Mouse (Mus musculus): ENCODE data around the gene Nid1. TPM values are rescaled to one million over a fixed set of nuclear protein-coding genes. Genes with fewer than 3 reads are reported as not detected.
A peak's percentile ranks its signal among the peaks of the same experiment; 100 is the strongest.

Nid1 gene
- polyA plus RNA-seq, 2 experiments = 104 to 143 TPM

- WGBS = 49% methylated on average over 17 of the region's 17 CpGs
- DNase-seq (ENCODE audit: low spot score) = peak; percentile 61
- no peaks in the 10 kb centered on the region for H3K27me3 ChIP-seq (ENCODE audit: control insufficient read depth, insufficient read depth, low read length)
- no peak overlapping the region for H3K4me3 ChIP-seq (replicated peaks; ENCODE audit: low read length)
- no peak overlapping the region for H3K4me2 ChIP-seq (replicated peaks; ENCODE audit: low read depth, low read length, severe bottlenecking)
- H3K9me3 ChIP-seq (ENCODE audit: control insufficient read depth, low read length) = no peaks in the 10 kb centered on the region
- H3K9ac ChIP-seq (ENCODE audit: low read depth, low read length, severe bottlenecking) = no peak overlapping the region
- no peaks in the 10 kb centered on the region for H3K4me1 ChIP-seq (ENCODE audit: control insufficient read depth, insufficient read depth, low read length)
- peak; percentile 54; the same call in 1 of the 2 replicates for ATAC-seq (ENCODE audit: low FRiP score, low read depth)
- H3K27ac ChIP-seq (replicated peaks; ENCODE audit: low read depth, low read length) = no peak overlapping the region
- no peaks in the 10 kb centered on the region for H3K36me3 ChIP-seq (ENCODE audit: control insufficient read depth, insufficient read depth, low read length)
- no peak for TF ChIP-seq POLR2A (IDR thresholded peaks at IDR 0.05; ENCODE audit: borderline replicate concordance, extremely low read depth, insufficient read depth, insufficient read length)
Observed at GRCm38 (mm10) chr13:13516376-13517225, 79.2 kb downstream of the Nid1 start.

- no peak overlapping the region for H3K4me2 ChIP-seq (replicated peaks; ENCODE audit: low read depth, low read length, severe bottlenecking)
- H3K9me3 ChIP-seq (ENCODE audit: control insufficient read depth, low read length) = no peaks in the 10 kb centered on the region
- WGBS = 74% methylated on average over 7 of the region's 7 CpGs
- H3K4me1 ChIP-seq (ENCODE audit: control insufficient read depth, insufficient read depth, low read length) = no peaks in the 10 kb centered on the region
- H3K36me3 ChIP-seq (ENCODE audit: control insufficient read depth, insufficient read depth, low read length) = no peaks in the 10 kb centered on the region
- H3K9ac ChIP-seq (ENCODE audit: low read depth, low read length, severe bottlenecking) = no peak overlapping the region
- no peak overlapping the region for H3K27ac ChIP-seq (replicated peaks; ENCODE audit: low read depth, low read length)
- TF ChIP-seq POLR2A (IDR thresholded peaks at IDR 0.05; ENCODE audit: borderline replicate concordance, extremely low read depth, insufficient read depth, insufficient read length) = no peak
- no peak overlapping the region for H3K4me3 ChIP-seq (replicated peaks; ENCODE audit: low read length)
- no peak for DNase-seq (ENCODE audit: low spot score)
- no peak for ATAC-seq (ENCODE audit: low FRiP score, low read depth)
- H3K27me3 ChIP-seq (ENCODE audit: control insufficient read depth, insufficient read depth, low read length) = no peaks in the 10 kb centered on the region
Observed at GRCm38 (mm10) chr13:13518114-13518513, 80.8 kb downstream of the Nid1 start.

- ATAC-seq (ENCODE audit: low FRiP score, low read depth) (no peak), DNase-seq (ENCODE audit: low spot score) (no peak)
- Histone ChIP-seq H3K9me3 (ENCODE audit: control insufficient read depth, low read length) (no peaks in the 10 kb centered on the region), H3K4me3 (replicated peaks; ENCODE audit: low read length) (no peak overlapping the region), H3K4me2 (replicated peaks; ENCODE audit: low read depth, low read length, severe bottlenecking) (no peak overlapping the region), H3K9ac (ENCODE audit: low read depth, low read length, severe bottlenecking) (no peak overlapping the region), H3K27ac (replicated peaks; ENCODE audit: low read depth, low read length) (no peak overlapping the region), H3K36me3 (ENCODE audit: control insufficient read depth, insufficient read depth, low read length) (no peaks in the 10 kb centered on the region), H3K27me3 (ENCODE audit: control insufficient read depth, insufficient read depth, low read length) (no peaks in the 10 kb centered on the region), H3K4me1 (ENCODE audit: control insufficient read depth, insufficient read depth, low read length) (0 out of 2 replicates have a peak, but pooled peaks cover 2% of the 10 kb centered on the region)
- TF ChIP-seq POLR2A (IDR thresholded peaks at IDR 0.05; ENCODE audit: borderline replicate concordance, extremely low read depth, insufficient read depth, insufficient read length) = no peak
- 91% methylated on average over 5 of the region's 5 CpGs for WGBS
Observed at GRCm38 (mm10) chr13:13520436-13520835, 83.1 kb downstream of the Nid1 start.

DNA sequence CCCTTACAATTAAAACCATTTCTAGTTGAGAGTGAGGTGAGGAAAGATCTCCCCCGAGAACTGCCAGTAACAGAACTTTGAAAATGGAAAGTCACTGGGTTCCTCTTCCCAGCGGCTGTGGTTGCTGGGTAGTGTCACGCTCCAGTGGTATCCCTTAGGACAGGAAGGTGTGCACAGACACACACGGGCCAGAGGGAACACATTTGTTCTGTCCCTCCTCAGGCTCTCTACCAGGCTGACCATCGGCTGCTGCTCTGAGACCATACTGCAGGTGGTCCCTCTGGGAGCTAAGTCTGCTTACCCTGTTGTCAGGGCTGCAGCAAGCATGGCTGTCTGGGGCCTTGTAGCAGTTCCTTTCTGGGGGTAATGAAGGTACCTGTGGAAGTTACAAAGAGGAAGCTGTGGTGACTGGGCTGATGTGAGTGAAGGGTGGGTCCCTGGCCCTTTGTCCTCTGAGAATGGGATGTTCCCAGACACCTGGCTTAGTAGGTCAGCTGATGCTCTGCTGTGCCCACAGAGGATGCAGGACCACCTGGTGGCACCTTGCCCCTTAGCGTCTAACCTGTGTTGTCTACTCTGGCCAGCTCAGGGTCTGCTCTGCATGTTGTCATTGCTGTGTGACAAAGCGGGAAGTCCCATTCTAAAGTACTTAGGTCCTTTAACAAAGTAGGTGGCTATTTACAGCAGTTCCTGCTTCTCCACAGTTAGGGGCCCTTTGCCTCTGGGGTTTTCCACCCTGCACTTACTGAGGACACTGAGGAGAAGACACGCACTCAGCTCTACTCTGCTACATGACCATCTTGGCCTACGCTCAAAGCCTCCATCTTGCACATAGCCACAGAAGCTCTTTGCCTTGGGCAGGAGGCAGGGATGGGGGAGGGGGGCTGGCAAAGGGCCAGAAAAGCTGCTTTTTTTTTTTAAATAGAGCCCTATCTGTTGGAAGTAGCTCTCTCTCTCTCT lies 86.6 kb downstream of the Nid1 start:
- 81% methylated on average over 9 of the region's 9 CpGs for WGBS
- no peaks in the 10 kb centered on the region for H3K27me3 ChIP-seq (ENCODE audit: control insufficient read depth, insufficient read depth, low read length)
- ATAC-seq (ENCODE audit: low FRiP score, low read depth) (no peak), DNase-seq (ENCODE audit: low spot score) (no peak)
- no peaks in the 10 kb centered on the region for H3K9me3 ChIP-seq (ENCODE audit: control insufficient read depth, low read length)
- H3K4me2 ChIP-seq (replicated peaks; ENCODE audit: low read depth, low read length, severe bottlenecking) = no peak overlapping the region
- no peak overlapping the region for H3K27ac ChIP-seq (replicated peaks; ENCODE audit: low read depth, low read length)
- 0 out of 2 replicates have a peak, but pooled peaks cover 2% of the 10 kb centered on the region for H3K4me1 ChIP-seq (ENCODE audit: control insufficient read depth, insufficient read depth, low read length)
- H3K9ac ChIP-seq (ENCODE audit: low read depth, low read length, severe bottlenecking) = no peak overlapping the region
- H3K4me3 ChIP-seq (replicated peaks; ENCODE audit: low read length) = no peak overlapping the region
- H3K36me3 ChIP-seq (ENCODE audit: control insufficient read depth, insufficient read depth, low read length) = no peaks in the 10 kb centered on the region
- TF ChIP-seq POLR2A (IDR thresholded peaks at IDR 0.05; ENCODE audit: borderline replicate concordance, extremely low read depth, insufficient read depth, insufficient read length) = no peak

- Histone ChIP-seq H3K36me3 (ENCODE audit: control insufficient read depth, insufficient read depth, low read length) (no peaks in the 10 kb centered on the region), H3K4me3 (replicated peaks; ENCODE audit: low read length) (no peak overlapping the region), H3K27me3 (ENCODE audit: control insufficient read depth, insufficient read depth, low read length) (no peaks in the 10 kb centered on the region), H3K9me3 (ENCODE audit: control insufficient read depth, low read length) (no peaks in the 10 kb centered on the region), H3K27ac (replicated peaks; ENCODE audit: low read depth, low read length) (no peak overlapping the region), H3K4me2 (replicated peaks; ENCODE audit: low read depth, low read length, severe bottlenecking) (no peak overlapping the region), H3K4me1 (ENCODE audit: control insufficient read depth, insufficient read depth, low read length) (0 out of 2 replicates have a peak, but pooled peaks cover 2% of the 10 kb centered on the region), H3K9ac (ENCODE audit: low read depth, low read length, severe bottlenecking) (no peak overlapping the region)
- no peak for DNase-seq (ENCODE audit: low spot score)
- no peak for TF ChIP-seq POLR2A (IDR thresholded peaks at IDR 0.05; ENCODE audit: borderline replicate concordance, extremely low read depth, insufficient read depth, insufficient read length)
- WGBS = 90% methylated on average over 2 of the region's 2 CpGs
- no peak for ATAC-seq (ENCODE audit: low FRiP score, low read depth)
Observed at GRCm38 (mm10) chr13:13525205-13525604, 87.9 kb downstream of the Nid1 start.

All from limb, embryonic 14.5 days (tissue).